Mouse (Mus musculus): Measurements from ENCODE around the gene Slirp.

DNA sequence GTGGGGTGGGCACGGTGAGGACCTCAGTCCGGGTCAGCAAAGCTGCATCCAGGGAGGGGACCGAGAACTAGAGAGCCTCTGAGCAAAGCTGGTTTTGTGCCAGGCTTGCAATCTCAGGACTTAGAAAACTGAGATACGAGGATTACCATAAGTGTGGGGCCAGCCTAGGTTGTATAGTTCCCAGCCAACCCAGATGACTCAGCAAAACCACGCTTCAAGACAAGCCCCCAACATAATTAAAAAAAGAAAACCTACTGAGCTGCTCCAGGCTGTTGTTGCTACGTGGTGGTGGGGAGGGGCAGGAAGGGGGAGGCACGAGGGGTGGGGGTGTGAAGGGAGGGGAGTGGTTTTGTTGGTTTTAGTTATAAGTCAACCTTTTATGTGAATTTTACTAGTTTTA, 32.7 kb upstream of the Slirp start:
- TF ChIP-seq CTCF (IDR thresholded peaks at IDR 0.05; ENCODE audit: borderline replicate concordance, extremely low read depth, insufficient read depth, insufficient read length) (no peak), POLR2A (IDR thresholded peaks at IDR 0.05; ENCODE audit: borderline replicate concordance, extremely low read depth, insufficient read depth, insufficient read length, poor library complexity, severe bottlenecking) (no peak)
